Mouse (Mus musculus) spleen, adult 10 weeks (tissue): ENCODE results near the gene Klri1. TPM values are rescaled to one million over a fixed set of nuclear protein-coding genes. Genes with fewer than 3 reads are reported as not detected.

Source experiments
- polyA plus RNA-seq: library from polyadenylated mRNA; stranded (reverse); fragments of 350-450 nt; fragmentation: Illumina TruSeq; extraction: RNeasy Lipid Tissue Mini Kit (QIAGEN cat#74804); gene quantifications from one replicate; pipeline ENCODE4 v1.2.3, GENCODE M21; 2015; ENCODE audit warnings: low replicate concordance; ENCODE audit not compliant: insufficient read depth

The Klri1 gene
- 20.7 TPM for polyA plus RNA-seq

GRCm38 (mm10) chr6:129717032-129717431 is at the start of gene Klri1:
TSS of gene Klri1 (minus strand) at chr6:129717132.

GRCm38 (mm10) chr6:129740069-129740721 is 23.3 kb upstream of the Klri1 start, which contains the start of gene Klri2:
TSS of gene Klri2 (minus strand) at chr6:129740484.

GRCm38 (mm10) chr6:129678873-129679272 is 38.1 kb downstream of the Klri1 start, which contains the start of gene Klrc1:
TSS of gene Klrc1 (minus strand) at chr6:129678973.

GRCm38 (mm10) chr6:129660589-129660988 is 56.3 kb downstream of the Klri1 start, which contains the start of gene Klrc2:
TSS of gene Klrc2 (minus strand) at chr6:129660689.

Other genes with a start within 250 kb of the Klri1 start
- 0.21 TPM for gene Olr1, start 210.0 kb downstream of the Klri1 start, polyA plus RNA-seq
- not detected for gene Tmem52b, start 204.6 kb downstream of the Klri1 start, polyA plus RNA-seq
- 48.6 TPM for gene Gabarapl1, start 184.0 kb downstream of the Klri1 start, polyA plus RNA-seq
- 20.6 TPM for gene Klre1, start 139.2 kb downstream of the Klri1 start, polyA plus RNA-seq
- 143 TPM for gene Klrd1, start 125.3 kb downstream of the Klri1 start, polyA plus RNA-seq
- 75.9 TPM for gene Klrk1, start 93.3 kb downstream of the Klri1 start, polyA plus RNA-seq
- gene Klrc3, start 73.8 kb downstream of the Klri1 start, polyA plus RNA-seq: 3.4 TPM
- 15.9 TPM for gene Klrc2, start 56.4 kb downstream of the Klri1 start, polyA plus RNA-seq
- 18.9 TPM for gene Klrc1, start 38.2 kb downstream of the Klri1 start, polyA plus RNA-seq
- 9.2 TPM for gene Klri2, start 23.4 kb upstream of the Klri1 start, polyA plus RNA-seq
- not detected for gene Gm156, start 67.1 kb upstream of the Klri1 start, polyA plus RNA-seq
- not detected for gene Gm17631, start 145.5 kb upstream of the Klri1 start, polyA plus RNA-seq
- gene Klra17, start 159.5 kb upstream of the Klri1 start, polyA plus RNA-seq: 7.4 TPM
- gene Klra5, start 200.5 kb upstream of the Klri1 start, polyA plus RNA-seq: 1.5 TPM